Mouse (Mus musculus): ENCODE data around the gene Zfp831. TPM values are rescaled to one million over a fixed set of nuclear protein-coding genes. Genes with fewer than 3 reads are reported as not detected.

Zfp831 gene
- total RNA-seq (2014; rRNA removed) (0.09 TPM in 1 of 2 replicates, not detected in the other), polyA plus RNA-seq (2015; fragmentation: Nextera tagmentation; extraction: Ambion mirVana) (not detected in 2 replicates)

GRCm38 (mm10) chr2:174643448-174644144, at the start of gene Zfp831:
TSS of gene Zfp831 (plus strand) at chr2:174643534.
- no peak within 1 kb of the TSS for H3K9ac ChIP-seq (replicated peaks; ENCODE audit: low read length, poor library complexity, severe bottlenecking)
- no peak within 1 kb of the TSS for H3K4me3 ChIP-seq (ENCODE audit: low read depth, low read length)
- no peaks in the 10 kb centered on the region for H3K4me1 ChIP-seq (ENCODE audit: insufficient read depth, low read length)
- TF ChIP-seq CTCF (IDR thresholded peaks at IDR 0.05) = no peak
- H3K4me2 ChIP-seq (ENCODE audit: low read depth, low read length, poor library complexity, severe bottlenecking) = no peak within 1 kb of the TSS
- no peaks in the 10 kb centered on the region for H3K36me3 ChIP-seq (ENCODE audit: insufficient read depth, low read length)
- 84% methylated on average over 18 of the region's 18 CpGs for WGBS
- ATAC-seq (ENCODE audit: low FRiP score) (peak; percentile 44), DNase-seq (ENCODE audit: low spot score) (no peak)
- no peaks in the 10 kb centered on the region for H3K27me3 ChIP-seq (ENCODE audit: insufficient read depth, low read length)
- H3K9me3 ChIP-seq (ENCODE audit: low read length) = 0 out of 2 replicates have a peak, but pooled peaks cover 4% of the 10 kb centered on the region
- H3K27ac ChIP-seq (ENCODE audit: low read depth, low read length) = no peak within 1 kb of the TSS

GRCm38 (mm10) chr2:174594965-174595364, 48.4 kb upstream of the Zfp831 start:
- no peaks in the 10 kb centered on the region for H3K4me1 ChIP-seq (ENCODE audit: insufficient read depth, low read length)
- WGBS = 74% methylated on average over 7 of the region's 9 CpGs
- no peak overlapping the region for H3K9ac ChIP-seq (replicated peaks; ENCODE audit: low read length, poor library complexity, severe bottlenecking)

GRCm38 (mm10) chr2:174595611-174596010, 47.7 kb upstream of the Zfp831 start:
- Histone ChIP-seq H3K27ac (ENCODE audit: low read depth, low read length) (no peak overlapping the region), H3K36me3 (ENCODE audit: insufficient read depth, low read length) (no peaks in the 10 kb centered on the region), H3K4me1 (ENCODE audit: insufficient read depth, low read length) (no peaks in the 10 kb centered on the region), H3K27me3 (ENCODE audit: insufficient read depth, low read length) (no peaks in the 10 kb centered on the region), H3K4me2 (ENCODE audit: low read depth, low read length, poor library complexity, severe bottlenecking) (no peak overlapping the region), H3K9me3 (ENCODE audit: low read length) (no peaks in the 10 kb centered on the region), H3K9ac (replicated peaks; ENCODE audit: low read length, poor library complexity, severe bottlenecking) (no peak overlapping the region), H3K4me3 (ENCODE audit: low read depth, low read length) (no peak overlapping the region)
- ATAC-seq (ENCODE audit: low FRiP score) = no peak
- no peak for TF ChIP-seq CTCF (IDR thresholded peaks at IDR 0.05)
- WGBS = 85% methylated on average over 2 of the region's 2 CpGs
- no peak for DNase-seq (ENCODE audit: low spot score)

More at GRCm38 (mm10) chr2:174594965-174595364, 48.4 kb upstream of the Zfp831 start:
- Histone ChIP-seq H3K27ac (ENCODE audit: low read depth, low read length) (no peak overlapping the region), H3K4me3 (ENCODE audit: low read depth, low read length) (no peak overlapping the region), H3K4me2 (ENCODE audit: low read depth, low read length, poor library complexity, severe bottlenecking) (no peak overlapping the region), H3K27me3 (ENCODE audit: insufficient read depth, low read length) (no peaks in the 10 kb centered on the region), H3K36me3 (ENCODE audit: insufficient read depth, low read length) (no peaks in the 10 kb centered on the region), H3K9me3 (ENCODE audit: low read length) (no peaks in the 10 kb centered on the region)
- no peak for DNase-seq (ENCODE audit: low spot score)
- no peak for ATAC-seq (ENCODE audit: low FRiP score)
- TF ChIP-seq CTCF (IDR thresholded peaks at IDR 0.05) = no peak

DNA sequence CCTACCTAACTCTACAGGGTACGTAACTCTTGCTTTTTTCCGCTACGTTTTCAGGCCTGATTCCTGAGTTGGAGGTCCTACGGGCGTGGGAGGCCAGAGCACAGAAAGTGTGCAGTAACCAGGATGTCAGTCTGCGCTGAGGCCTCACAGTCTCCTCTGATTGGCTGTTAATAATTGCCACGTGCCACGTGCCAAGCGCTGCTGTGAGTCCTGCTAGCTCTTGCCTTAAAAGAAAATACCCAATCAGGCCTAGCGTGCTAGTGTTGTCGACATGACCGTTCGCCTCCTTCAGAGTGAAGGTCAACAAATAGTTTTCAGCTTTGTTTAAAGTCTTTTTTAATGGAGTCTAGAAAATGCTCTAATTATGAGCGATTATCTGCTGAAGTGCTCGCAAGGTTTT, 46.9 kb upstream of the Zfp831 start:
- no peaks in the 10 kb centered on the region for H3K4me1 ChIP-seq (ENCODE audit: insufficient read depth, low read length)
- no peak overlapping the region for H3K9ac ChIP-seq (replicated peaks; ENCODE audit: low read length, poor library complexity, severe bottlenecking)
- WGBS = 89% methylated on average over 15 of the region's 15 CpGs
- no peak overlapping the region for H3K27ac ChIP-seq (ENCODE audit: low read depth, low read length)
- H3K4me2 ChIP-seq (ENCODE audit: low read depth, low read length, poor library complexity, severe bottlenecking) = no peak overlapping the region
- no peak overlapping the region for H3K4me3 ChIP-seq (ENCODE audit: low read depth, low read length)
- no peaks in the 10 kb centered on the region for H3K9me3 ChIP-seq (ENCODE audit: low read length)
- DNase-seq (ENCODE audit: low spot score) = no peak
- TF ChIP-seq CTCF (IDR thresholded peaks at IDR 0.05) = no peak
- H3K27me3 ChIP-seq (ENCODE audit: insufficient read depth, low read length) = no peaks in the 10 kb centered on the region
- no peak for ATAC-seq (ENCODE audit: low FRiP score)
- H3K36me3 ChIP-seq (ENCODE audit: insufficient read depth, low read length) = no peaks in the 10 kb centered on the region

GRCm38 (mm10) chr2:174598451-174598850, 44.9 kb upstream of the Zfp831 start:
- no peaks in the 10 kb centered on the region for H3K4me1 ChIP-seq (ENCODE audit: insufficient read depth, low read length)
- no peaks in the 10 kb centered on the region for H3K9me3 ChIP-seq (ENCODE audit: low read length)
- no peaks in the 10 kb centered on the region for H3K36me3 ChIP-seq (ENCODE audit: insufficient read depth, low read length)
- DNase-seq (ENCODE audit: low spot score) (no peak), ATAC-seq (ENCODE audit: low FRiP score) (no peak)
- 75% methylated on average over 12 of the region's 12 CpGs for WGBS
- H3K4me2 ChIP-seq (ENCODE audit: low read depth, low read length, poor library complexity, severe bottlenecking) = no peak overlapping the region
- no peak overlapping the region for H3K27ac ChIP-seq (ENCODE audit: low read depth, low read length)
- no peaks in the 10 kb centered on the region for H3K27me3 ChIP-seq (ENCODE audit: insufficient read depth, low read length)
- H3K9ac ChIP-seq (replicated peaks; ENCODE audit: low read length, poor library complexity, severe bottlenecking) = no peak overlapping the region
- TF ChIP-seq CTCF (IDR thresholded peaks at IDR 0.05) = no peak
- no peak overlapping the region for H3K4me3 ChIP-seq (ENCODE audit: low read depth, low read length)

DNA sequence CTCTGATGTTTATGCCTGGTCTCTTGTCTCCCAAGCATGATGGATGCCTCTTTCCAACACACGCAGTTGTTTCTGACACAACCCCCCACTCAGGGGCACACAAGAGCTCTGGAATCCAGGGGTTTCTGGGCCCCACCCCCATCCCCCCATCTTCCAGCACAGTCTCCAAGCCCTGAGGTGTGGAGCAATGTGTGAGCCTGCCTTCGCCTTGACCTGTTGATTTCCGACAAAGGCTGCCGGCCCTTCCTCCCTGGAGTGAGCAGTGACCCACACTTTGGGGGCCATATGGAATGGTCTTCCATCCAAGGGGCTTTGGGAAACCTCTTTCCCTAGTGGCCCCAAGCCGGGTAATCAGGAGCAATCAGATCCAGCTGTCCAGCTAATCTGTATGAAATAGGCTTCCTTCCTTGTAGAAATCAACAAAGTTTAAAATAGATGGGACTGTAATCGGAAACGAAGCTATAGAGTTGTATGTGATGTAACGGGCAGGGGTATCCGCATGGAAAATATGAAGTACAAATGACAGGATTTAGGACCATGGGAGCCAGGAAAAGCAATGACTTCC, 44.2 kb upstream of the Zfp831 start:
- Histone ChIP-seq H3K27me3 (ENCODE audit: insufficient read depth, low read length) (no peaks in the 10 kb centered on the region), H3K27ac (ENCODE audit: low read depth, low read length) (no peak overlapping the region), H3K36me3 (ENCODE audit: insufficient read depth, low read length) (no peaks in the 10 kb centered on the region), H3K9me3 (ENCODE audit: low read length) (no peaks in the 10 kb centered on the region), H3K4me2 (ENCODE audit: low read depth, low read length, poor library complexity, severe bottlenecking) (no peak overlapping the region), H3K9ac (replicated peaks; ENCODE audit: low read length, poor library complexity, severe bottlenecking) (no peak overlapping the region), H3K4me3 (ENCODE audit: low read depth, low read length) (no peak overlapping the region), H3K4me1 (ENCODE audit: insufficient read depth, low read length) (no peaks in the 10 kb centered on the region)
- ATAC-seq (ENCODE audit: low FRiP score) (no peak), DNase-seq (ENCODE audit: low spot score) (no peak)
- no peak for TF ChIP-seq CTCF (IDR thresholded peaks at IDR 0.05)
- WGBS = 87% methylated on average over 9 of the region's 9 CpGs
